Mouse (Mus musculus): ENCODE measurements around the gene Fras1. TPM values are rescaled to one million over a fixed set of nuclear protein-coding genes. Genes with fewer than 3 reads are reported as not detected.

The Fras1 gene
- polyA plus RNA-seq, 1 experiment = 1.5 TPM

DNA sequence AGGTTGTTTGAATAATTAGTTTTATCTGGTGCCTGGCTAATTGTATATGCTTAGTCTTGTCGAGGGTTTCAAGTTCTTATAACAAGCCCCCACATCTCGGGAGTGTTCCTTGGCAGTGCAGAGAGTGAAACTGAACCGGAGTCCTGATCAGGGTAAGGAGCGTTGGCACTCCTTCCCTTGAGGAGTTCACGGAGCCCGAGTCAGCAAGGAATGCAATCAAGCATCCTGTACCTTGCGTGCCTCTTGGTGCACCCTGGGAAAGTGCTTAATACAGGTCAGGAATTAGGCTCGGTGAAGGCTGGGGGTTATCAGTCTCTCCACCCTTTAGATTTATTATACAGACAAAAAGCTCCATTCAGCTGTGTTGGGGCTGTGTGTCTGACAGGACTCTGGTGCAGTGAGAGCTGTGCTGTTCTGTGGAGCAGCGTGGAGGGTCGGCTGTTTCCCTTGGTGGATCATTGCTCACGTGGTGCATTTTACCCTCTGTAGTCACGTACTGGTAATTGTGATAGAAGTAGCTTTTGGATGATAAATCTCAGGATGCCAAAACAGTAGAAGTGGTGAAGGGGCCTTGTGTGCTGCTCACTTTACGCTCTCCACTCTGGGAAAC, 55.9 kb downstream of the Fras1 start:
- no peak overlapping the region for H3K4me3 ChIP-seq
- H3K27me3 ChIP-seq (ENCODE audit: control insufficient read depth, insufficient read depth, insufficient read length) = no peaks in the 10 kb centered on the region
- H3K4me2 ChIP-seq (ENCODE audit: low read depth) = no peak overlapping the region
- no peak overlapping the region for H3ac ChIP-seq (ENCODE audit: control insufficient read depth, insufficient read length)
- H3K36me3 ChIP-seq (ENCODE audit: control insufficient read depth, insufficient read depth) = no peaks in the 10 kb centered on the region
- H3K79me2 ChIP-seq (ENCODE audit: control insufficient read depth, insufficient read depth) = no peaks in the 10 kb centered on the region
- TF ChIP-seq REST (IDR thresholded peaks at IDR 0.05; ENCODE audit: insufficient read depth, insufficient read length) (no peak), MAX (IDR thresholded peaks at IDR 0.05; ENCODE audit: low read depth) (no peak), USF1 (IDR thresholded peaks at IDR 0.05; ENCODE audit: low read depth) (no peak), SRF (IDR thresholded peaks at IDR 0.05; ENCODE audit: control insufficient read depth, insufficient read length, low read depth) (no peak), POLR2A (IDR thresholded peaks at IDR 0.05; ENCODE audit: insufficient read length, low read depth) (no peak), TCF12 (IDR thresholded peaks at IDR 0.05; ENCODE audit: insufficient read depth, poor library complexity, severe bottlenecking) (no peak), E2F4 (IDR thresholded peaks at IDR 0.05; ENCODE audit: insufficient read depth) (no peak), MYOG (IDR thresholded peaks at IDR 0.05; ENCODE audit: control insufficient read depth in 1 of 3, insufficient read depth in 1 of 3, insufficient read length in 2 of 3, low read depth in 2 of 3) (no peak), TCF3 (IDR thresholded peaks at IDR 0.05; ENCODE audit: insufficient read length, low read depth) (no peak), CEBPB (IDR thresholded peaks at IDR 0.05; ENCODE audit: insufficient read depth, poor library complexity, severe bottlenecking) (no peak), POLR2AphosphoS2 (IDR thresholded peaks at IDR 0.05; ENCODE audit: insufficient read length, low read depth) (no peak), MYOD1 (IDR thresholded peaks at IDR 0.05; ENCODE audit: control insufficient read depth in 1 of 3, insufficient read length in 2 of 3, low read depth in 2 of 3) (no peak)

DNA sequence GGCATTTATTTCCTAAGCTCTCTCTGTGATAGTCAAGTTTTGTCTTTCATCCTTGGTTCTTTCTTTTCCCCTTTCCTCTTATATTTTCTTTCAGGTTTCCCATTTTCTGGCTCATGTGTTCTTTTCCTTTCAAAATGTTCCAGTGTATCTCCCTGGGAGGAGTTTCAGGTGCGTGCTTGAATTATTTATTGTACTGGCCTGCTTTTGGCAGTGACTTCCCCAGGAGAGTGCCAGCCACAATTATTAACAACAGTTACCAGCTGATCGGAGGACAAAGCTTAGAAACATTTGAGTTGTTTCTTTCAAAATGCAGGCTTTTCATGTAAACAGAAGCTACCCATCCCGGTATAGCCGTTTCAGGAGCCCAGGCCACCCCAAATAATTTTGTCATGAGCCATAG, 64.1 kb downstream of the Fras1 start:
- Histone ChIP-seq H3K79me2 (ENCODE audit: control insufficient read depth, insufficient read depth) (no peaks in the 10 kb centered on the region), H3ac (ENCODE audit: control insufficient read depth, insufficient read length) (no peak overlapping the region), H3K4me3 (no peak overlapping the region), H3K4me2 (ENCODE audit: low read depth) (no peak overlapping the region), H3K27me3 (ENCODE audit: control insufficient read depth, insufficient read depth, insufficient read length) (no peaks in the 10 kb centered on the region), H3K36me3 (ENCODE audit: control insufficient read depth, insufficient read depth) (no peaks in the 10 kb centered on the region)
- no peak for TF ChIP-seq TCF3 (IDR thresholded peaks at IDR 0.05; ENCODE audit: insufficient read length, low read depth)
- no peak for TF ChIP-seq SRF (IDR thresholded peaks at IDR 0.05; ENCODE audit: control insufficient read depth, insufficient read length, low read depth)
- no peak for TF ChIP-seq MAX (IDR thresholded peaks at IDR 0.05; ENCODE audit: low read depth)
- no peak for TF ChIP-seq REST (IDR thresholded peaks at IDR 0.05; ENCODE audit: insufficient read depth, insufficient read length)
- TF ChIP-seq MYOD1 (IDR thresholded peaks at IDR 0.05; ENCODE audit: control insufficient read depth in 1 of 3, insufficient read length in 2 of 3, low read depth in 2 of 3) = no peak
- no peak for TF ChIP-seq TCF12 (IDR thresholded peaks at IDR 0.05; ENCODE audit: insufficient read depth, poor library complexity, severe bottlenecking)
- no peak for TF ChIP-seq USF1 (IDR thresholded peaks at IDR 0.05; ENCODE audit: low read depth)

- TF ChIP-seq CEBPB (IDR thresholded peaks at IDR 0.05; ENCODE audit: insufficient read depth, poor library complexity, severe bottlenecking) (no peak), MAX (IDR thresholded peaks at IDR 0.05; ENCODE audit: low read depth) (no peak), MYOD1 (IDR thresholded peaks at IDR 0.05; ENCODE audit: control insufficient read depth in 1 of 3, insufficient read length in 2 of 3, low read depth in 2 of 3) (no peak), E2F4 (IDR thresholded peaks at IDR 0.05; ENCODE audit: insufficient read depth) (no peak), USF1 (IDR thresholded peaks at IDR 0.05; ENCODE audit: low read depth) (no peak), TCF12 (IDR thresholded peaks at IDR 0.05; ENCODE audit: insufficient read depth, poor library complexity, severe bottlenecking) (no peak), POLR2A (IDR thresholded peaks at IDR 0.05; ENCODE audit: insufficient read length, low read depth) (no peak), SRF (IDR thresholded peaks at IDR 0.05; ENCODE audit: control insufficient read depth, insufficient read length, low read depth) (no peak), MYOG (IDR thresholded peaks at IDR 0.05; ENCODE audit: control insufficient read depth in 1 of 3, insufficient read depth in 1 of 3, insufficient read length in 2 of 3, low read depth in 2 of 3) (no peak), TCF3 (IDR thresholded peaks at IDR 0.05; ENCODE audit: insufficient read length, low read depth) (no peak), REST (IDR thresholded peaks at IDR 0.05; ENCODE audit: insufficient read depth, insufficient read length) (no peak), POLR2AphosphoS2 (IDR thresholded peaks at IDR 0.05; ENCODE audit: insufficient read length, low read depth) (no peak)
- no peaks in the 10 kb centered on the region for H3K27me3 ChIP-seq (ENCODE audit: control insufficient read depth, insufficient read depth, insufficient read length)
- H3K79me2 ChIP-seq (ENCODE audit: control insufficient read depth, insufficient read depth) = no peaks in the 10 kb centered on the region
- H3ac ChIP-seq (ENCODE audit: control insufficient read depth, insufficient read length) = no peak overlapping the region
- H3K36me3 ChIP-seq (ENCODE audit: control insufficient read depth, insufficient read depth) = no peaks in the 10 kb centered on the region
- no peak overlapping the region for H3K4me3 ChIP-seq
- no peak overlapping the region for H3K4me2 ChIP-seq (ENCODE audit: low read depth)
These were observed 66.1 kb downstream of the Fras1 start for GRCm38 (mm10) chr5:96439811-96440210.

- Histone ChIP-seq H3K36me3 (ENCODE audit: control insufficient read depth, insufficient read depth) (no peaks in the 10 kb centered on the region), H3K4me2 (ENCODE audit: low read depth) (no peak overlapping the region), H3K79me2 (ENCODE audit: control insufficient read depth, insufficient read depth) (no peaks in the 10 kb centered on the region), H3ac (ENCODE audit: control insufficient read depth, insufficient read length) (no peak overlapping the region), H3K4me3 (no peak overlapping the region), H3K27me3 (ENCODE audit: control insufficient read depth, insufficient read depth, insufficient read length) (no peaks in the 10 kb centered on the region)
- no peak for TF ChIP-seq E2F4 (IDR thresholded peaks at IDR 0.05; ENCODE audit: insufficient read depth)
- no peak for TF ChIP-seq POLR2AphosphoS2 (IDR thresholded peaks at IDR 0.05; ENCODE audit: insufficient read length, low read depth)
- no peak for TF ChIP-seq MYOG (IDR thresholded peaks at IDR 0.05; ENCODE audit: control insufficient read depth in 1 of 3, insufficient read depth in 1 of 3, insufficient read length in 2 of 3, low read depth in 2 of 3)
- no peak for TF ChIP-seq POLR2A (IDR thresholded peaks at IDR 0.05; ENCODE audit: insufficient read length, low read depth)
- no peak for TF ChIP-seq SRF (IDR thresholded peaks at IDR 0.05; ENCODE audit: control insufficient read depth, insufficient read length, low read depth)
- TF ChIP-seq REST (IDR thresholded peaks at IDR 0.05; ENCODE audit: insufficient read depth, insufficient read length) = no peak
- no peak for TF ChIP-seq USF1 (IDR thresholded peaks at IDR 0.05; ENCODE audit: low read depth)
- no peak for TF ChIP-seq CEBPB (IDR thresholded peaks at IDR 0.05; ENCODE audit: insufficient read depth, poor library complexity, severe bottlenecking)
- TF ChIP-seq TCF3 (IDR thresholded peaks at IDR 0.05; ENCODE audit: insufficient read length, low read depth) = no peak
- no peak for TF ChIP-seq MAX (IDR thresholded peaks at IDR 0.05; ENCODE audit: low read depth)
- no peak for TF ChIP-seq MYOD1 (IDR thresholded peaks at IDR 0.05; ENCODE audit: control insufficient read depth in 1 of 3, insufficient read length in 2 of 3, low read depth in 2 of 3)
- no peak for TF ChIP-seq TCF12 (IDR thresholded peaks at IDR 0.05; ENCODE audit: insufficient read depth, poor library complexity, severe bottlenecking)
These were observed 73.7 kb downstream of the Fras1 start for GRCm38 (mm10) chr5:96447460-96447859.
